Mouse (Mus musculus) ES-Bruce4 (cell line): Measurements from ENCODE around the gene Pkd1l3.

Experiments used
- CTCF ChIP-seq: IDR thresholded peaks from one replicate; pipeline ENCODE4 v1.8.1; 2011; ENCODE audit warnings: low read depth, low read length
- EP300 ChIP-seq: IDR thresholded peaks from 2 replicates; pipeline ENCODE4 v1.6.1; 2011; ENCODE audit warnings: low read depth, low read length; ENCODE audit not compliant: insufficient read depth

DNA sequence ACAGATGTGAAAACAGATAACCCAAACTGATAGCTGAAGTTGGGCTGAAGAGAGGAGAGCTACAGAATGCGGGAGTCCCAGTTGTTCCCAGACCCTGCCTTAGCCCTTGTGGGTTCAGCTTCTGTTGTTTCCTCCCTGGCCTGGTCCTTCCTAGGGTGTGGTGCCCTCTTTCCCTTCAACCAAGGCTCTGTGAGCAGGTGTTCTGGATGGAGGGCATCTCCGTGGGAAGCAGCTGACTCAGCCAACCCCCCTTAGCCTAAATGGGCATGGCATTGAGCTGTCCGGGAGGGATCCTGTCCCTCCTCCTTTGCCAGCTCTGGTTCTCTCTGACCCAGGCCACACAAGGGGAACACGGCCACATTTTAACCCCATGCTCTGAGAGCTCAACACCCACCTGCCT lies 38.0 kb upstream of the Pkd1l3 start:
- no peak for TF ChIP-seq EP300
- TF ChIP-seq CTCF = no peak
